Mouse (Mus musculus) liver, embryonic 12.5 days (tissue): Measurements from ENCODE around the gene Gm20594. TPM values are rescaled to one million over a fixed set of nuclear protein-coding genes. Genes with fewer than 3 reads are reported as not detected.

Source experiments
- ATAC-seq: fragments of 200-750 bp; cut with Nextera tagmentation; 2 replicates; pipeline ENCODE4 v1.8.0; 2017; ENCODE audit warnings: moderate number of reproducible peaks, mild to moderate bottlenecking, moderate library complexity
- H3K27ac ChIP-seq: fragments of 300-500 bp; sonication (generic); 2 replicates; pipeline ENCODE4 v1.5.1; 2016; ENCODE audit warnings: mild to moderate bottlenecking
- H3K27me3 ChIP-seq: fragments of 300-500 bp; sonication (generic); replicated peaks from 2 replicates; pipeline ENCODE4 v1.6.1; 2016; ENCODE audit warnings: mild to moderate bottlenecking, moderate library complexity
- H3K36me3 ChIP-seq: fragments of 300-500 bp; sonication (generic); 2 replicates; pipeline ENCODE4 v1.6.1; 2016; ENCODE audit warnings: mild to moderate bottlenecking, moderate library complexity
- H3K4me1 ChIP-seq: fragments of 300-500 bp; sonication (generic); 2 replicates; pipeline ENCODE4 v1.6.1; 2016
- H3K4me2 ChIP-seq: fragments of 300-500 bp; sonication (generic); 2 replicates; pipeline ENCODE4 v1.6.1; 2016; ENCODE audit warnings: mild to moderate bottlenecking, moderate library complexity
- H3K4me3 ChIP-seq: fragments of 300-500 bp; sonication (generic); 2 replicates; pipeline ENCODE4 v1.5.1; 2016; ENCODE audit warnings: mild to moderate bottlenecking, moderate library complexity
- H3K9ac ChIP-seq: fragments of 300-500 bp; sonication (generic); 2 replicates; pipeline ENCODE4 v1.6.1; 2016; ENCODE audit warnings: mild to moderate bottlenecking, moderate library complexity
- H3K9me3 ChIP-seq: fragments of 300-500 bp; sonication (generic); replicated peaks from 2 replicates; pipeline ENCODE4 v1.6.1; 2016; ENCODE audit warnings: mild to moderate bottlenecking, moderate library complexity
- WGBS: fragments of 180-500 bp; shearing (Covaris S2); methylation state at CpG from one replicate; pipeline ENCODE4 v1.1.7; 2016; ENCODE audit not compliant: insufficient replicate concordance; 5-methylcytosine and 5-hydroxymethylcytosine counted together
- polyA plus RNA-seq: library from polyadenylated mRNA; unstranded; fragments of >200 nt; fragmentation: Nextera tagmentation; extraction: Ambion mirVana; gene quantifications from 2 replicates; pipeline ENCODE4 v1.2.1, GENCODE M21; 2016

Gm20594 gene
- polyA plus RNA-seq, result not detected in 2 replicates

GRCm38 (mm10) chr6:79817616-79818015 lies at the start of gene Gm20594:
TSS of gene Gm20594 (plus strand) at chr6:79817916.
- no peak within 1 kb of the TSS for H3K27ac ChIP-seq
- H3K4me2 ChIP-seq, result no peak within 1 kb of the TSS
- H3K36me3 ChIP-seq, result no peaks in the 10 kb centered on the region
- no peaks in the 10 kb centered on the region for H3K4me1 ChIP-seq
- no peak within 1 kb of the TSS for H3K9ac ChIP-seq
- WGBS, result 30% methylated on average over 1 of the region's 1 CpGs
- H3K9me3 ChIP-seq, result no peaks in the 10 kb centered on the region
- no peaks in the 10 kb centered on the region for H3K27me3 ChIP-seq
- no peak for ATAC-seq
- no peak within 1 kb of the TSS for H3K4me3 ChIP-seq

GRCm38 (mm10) chr6:79818114-79818513 lies 398 bp downstream of the Gm20594 start:
- H3K27me3 ChIP-seq, result no peaks in the 10 kb centered on the region
- no peaks in the 10 kb centered on the region for H3K9me3 ChIP-seq
- no peaks in the 10 kb centered on the region for H3K36me3 ChIP-seq
- H3K27ac ChIP-seq, result no peak overlapping the region
- no peak overlapping the region for H3K4me2 ChIP-seq
- no peaks in the 10 kb centered on the region for H3K4me1 ChIP-seq
- 70% methylated on average over 4 of the region's 4 CpGs for WGBS
- H3K4me3 ChIP-seq, result no peak overlapping the region
- H3K9ac ChIP-seq, result no peak overlapping the region
- ATAC-seq, result peak; percentile 72

- 0 out of 2 replicates have a peak, but pooled peaks cover 4% of the 10 kb centered on the region for H3K9me3 ChIP-seq
- no peak for ATAC-seq
- H3K36me3 ChIP-seq, result no peaks in the 10 kb centered on the region
- no peaks in the 10 kb centered on the region for H3K4me1 ChIP-seq
- no peak overlapping the region for H3K27ac ChIP-seq
- H3K4me3 ChIP-seq, result no peak overlapping the region
- H3K4me2 ChIP-seq, result no peak overlapping the region
- no peaks in the 10 kb centered on the region for H3K27me3 ChIP-seq
- no peak overlapping the region for H3K9ac ChIP-seq
- 61% methylated on average over 4 of the region's 4 CpGs for WGBS
Observed at GRCm38 (mm10) chr6:79833845-79834244, 16.1 kb downstream of the Gm20594 start.

- Histone ChIP-seq H3K4me1 (no peaks in the 10 kb centered on the region), H3K27ac (no peak overlapping the region), H3K36me3 (no peaks in the 10 kb centered on the region), H3K9ac (no peak overlapping the region), H3K4me3 (no peak overlapping the region), H3K4me2 (no peak overlapping the region), H3K9me3 (no peaks in the 10 kb centered on the region), H3K27me3 (no peaks in the 10 kb centered on the region)
- WGBS, result 71% methylated on average over 1 of the region's 1 CpGs
- no peak for ATAC-seq
Observed at GRCm38 (mm10) chr6:79846829-79847228, 29.1 kb downstream of the Gm20594 start.

Other genes starting within 250 kb of the Gm20594 start
- gene Lrrtm4, start 201.0 kb downstream of the Gm20594 start, polyA plus RNA-seq, result 0.06 TPM in 1 of 2 replicates, not detected in the other